Mouse (Mus musculus): ENCODE measurements around the gene C130074G19Rik. TPM values are rescaled to one million over a fixed set of nuclear protein-coding genes. Genes with fewer than 3 reads are reported as not detected.

C130074G19Rik gene
- polyA plus RNA-seq, 1 experiment from 2014 or later = 2.0 TPM

DNA sequence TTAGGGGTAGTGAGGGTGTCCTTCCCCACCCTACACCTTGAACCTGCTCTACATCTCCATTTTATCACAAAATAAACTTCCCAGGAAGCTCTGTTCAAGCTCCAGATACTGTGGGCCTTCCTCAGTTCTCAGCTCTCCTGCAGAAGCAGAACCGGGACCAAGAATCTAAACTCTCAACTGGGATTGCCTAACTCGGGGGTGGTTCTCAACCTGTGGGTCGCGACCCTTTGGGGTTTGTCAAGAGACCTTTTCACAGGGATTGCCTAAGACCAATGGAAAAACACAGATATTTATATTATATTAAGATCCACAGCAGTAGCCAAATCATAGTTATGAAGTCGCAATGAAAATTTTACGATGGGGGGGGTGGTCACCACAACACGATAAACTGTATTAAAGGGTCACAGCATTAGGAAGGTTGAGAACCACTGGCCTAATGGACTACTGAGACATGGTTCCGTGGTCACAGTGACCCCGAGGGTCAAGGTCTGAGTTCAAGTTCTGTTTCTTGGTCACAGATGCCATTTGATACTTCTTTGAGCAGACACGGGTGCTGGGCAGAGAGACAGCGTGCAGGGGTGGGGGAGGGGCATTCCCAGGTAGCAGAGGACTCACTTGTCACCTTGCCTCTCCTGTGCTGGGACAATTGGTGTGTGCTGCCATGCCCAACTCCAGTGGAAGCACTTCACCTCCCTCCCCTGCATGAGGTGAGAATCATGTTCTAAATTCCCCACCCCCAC is 12.2 kb downstream of the C130074G19Rik start:
- WGBS = 71% methylated on average over 11 of the region's 11 CpGs
- no peak overlapping the region for H3K4me2 ChIP-seq
- no peak overlapping the region for H3K9ac ChIP-seq (ENCODE audit: low read depth, low read length)
- DNase-seq (ENCODE audit: low spot score) (no peak), ATAC-seq (replicated peaks; ENCODE audit: low FRiP score) (no peak)
- H3K27ac ChIP-seq (ENCODE audit: low read depth, low read length) = 0 out of 2 replicates have a peak overlapping the region, but pooled peaks have one; percentile 66
- H3K9me3 ChIP-seq (ENCODE audit: control insufficient read depth, low read length) = no peaks in the 10 kb centered on the region
- no peaks in the 10 kb centered on the region for H3K36me3 ChIP-seq (ENCODE audit: control insufficient read depth, insufficient read depth, low read length)
- H3K4me3 ChIP-seq (ENCODE audit: low read depth, low read length) = no peak overlapping the region
- peaks cover 14% of the 10 kb centered on the region for H3K4me1 ChIP-seq (replicated peaks; ENCODE audit: control insufficient read depth, insufficient read depth, low read length)
- H3K27me3 ChIP-seq (replicated peaks; ENCODE audit: control insufficient read depth, insufficient read depth, low read length) = no peaks in the 10 kb centered on the region

DNA sequence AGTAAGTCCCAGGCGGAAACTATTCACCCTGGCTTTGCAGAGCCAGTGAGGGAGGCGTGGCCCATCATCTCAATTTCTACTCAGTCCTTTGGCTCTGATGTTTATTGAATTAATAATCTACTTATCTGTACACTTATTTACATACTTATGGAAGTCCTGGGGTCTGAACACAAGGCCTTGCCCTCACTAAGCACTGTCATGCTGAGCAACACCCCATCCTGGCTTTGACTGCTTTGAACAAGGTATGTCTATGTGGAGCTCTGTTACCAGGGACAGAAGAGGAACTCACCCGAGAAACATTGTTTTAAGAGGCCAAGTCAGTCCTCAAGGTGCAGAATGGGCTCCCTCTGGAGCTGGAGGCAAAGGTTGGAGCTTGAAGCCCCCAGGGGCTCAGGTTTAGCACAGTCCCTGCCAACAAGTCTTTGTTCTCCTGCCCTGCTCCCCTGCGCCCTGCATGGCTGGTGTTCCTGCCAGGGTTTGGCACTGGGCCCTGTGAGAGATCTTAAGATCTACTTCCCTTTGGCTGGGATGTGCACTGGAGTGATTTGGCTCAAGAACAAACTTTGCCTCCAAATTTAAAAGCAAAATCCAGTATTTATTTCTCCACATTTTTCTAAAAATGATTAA is 13.0 kb downstream of the C130074G19Rik start:
- H3K27me3 ChIP-seq (replicated peaks; ENCODE audit: control insufficient read depth, insufficient read depth, low read length) = no peaks in the 10 kb centered on the region
- 73% methylated on average over 4 of the region's 4 CpGs for WGBS

DNA sequence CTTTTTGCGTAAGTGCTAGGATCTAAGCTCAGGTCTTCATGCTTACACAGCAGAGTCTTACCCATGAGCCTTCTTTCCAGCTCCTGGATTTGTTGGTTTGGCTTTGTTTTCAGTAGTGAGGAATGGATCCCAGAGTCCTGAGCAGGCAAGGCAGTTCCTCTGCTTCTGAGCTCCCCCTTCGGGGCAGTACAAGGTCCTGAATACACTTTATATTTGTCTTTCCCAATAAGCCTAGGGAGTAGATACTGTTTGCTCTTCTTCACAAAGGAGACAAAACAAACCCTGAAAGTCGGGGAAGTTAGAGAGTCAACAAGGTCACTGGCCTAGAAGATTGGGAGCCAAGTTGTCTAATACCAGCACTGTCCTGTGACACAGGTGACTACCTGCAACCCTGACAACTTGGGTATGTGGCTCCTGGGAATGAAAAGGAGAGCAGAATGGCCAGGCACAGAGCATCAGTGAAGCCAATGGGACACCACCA is 15.3 kb downstream of the C130074G19Rik start:
- Histone ChIP-seq H3K27me3 (replicated peaks; ENCODE audit: control insufficient read depth, insufficient read depth, low read length) (no peaks in the 10 kb centered on the region), H3K9ac (ENCODE audit: low read depth, low read length) (no peak overlapping the region), H3K27ac (ENCODE audit: low read depth, low read length) (peak overlapping the region; percentile 39; the same call in 1 of the 2 replicates), H3K4me1 (replicated peaks; ENCODE audit: control insufficient read depth, insufficient read depth, low read length) (peaks cover 17% of the 10 kb centered on the region), H3K36me3 (ENCODE audit: control insufficient read depth, insufficient read depth, low read length) (no peaks in the 10 kb centered on the region), H3K4me2 (no peak overlapping the region), H3K9me3 (ENCODE audit: control insufficient read depth, low read length) (no peaks in the 10 kb centered on the region), H3K4me3 (ENCODE audit: low read depth, low read length) (no peak overlapping the region)
- DNase-seq (ENCODE audit: low spot score) (no peak), ATAC-seq (replicated peaks; ENCODE audit: low FRiP score) (no peak)
- WGBS = 80% methylated on average over 3 of the region's 3 CpGs

More for the DNA sequence above, 13.0 kb downstream of the C130074G19Rik start:
- Histone ChIP-seq H3K4me3 (ENCODE audit: low read depth, low read length) (no peak overlapping the region), H3K27ac (ENCODE audit: low read depth, low read length) (no peak overlapping the region), H3K4me1 (replicated peaks; ENCODE audit: control insufficient read depth, insufficient read depth, low read length) (peaks cover 14% of the 10 kb centered on the region), H3K9me3 (ENCODE audit: control insufficient read depth, low read length) (no peaks in the 10 kb centered on the region), H3K9ac (ENCODE audit: low read depth, low read length) (no peak overlapping the region), H3K36me3 (ENCODE audit: control insufficient read depth, insufficient read depth, low read length) (no peaks in the 10 kb centered on the region), H3K4me2 (no peak overlapping the region)
- no peak for DNase-seq (ENCODE audit: low spot score)
- no peak for ATAC-seq (replicated peaks; ENCODE audit: low FRiP score)

DNA sequence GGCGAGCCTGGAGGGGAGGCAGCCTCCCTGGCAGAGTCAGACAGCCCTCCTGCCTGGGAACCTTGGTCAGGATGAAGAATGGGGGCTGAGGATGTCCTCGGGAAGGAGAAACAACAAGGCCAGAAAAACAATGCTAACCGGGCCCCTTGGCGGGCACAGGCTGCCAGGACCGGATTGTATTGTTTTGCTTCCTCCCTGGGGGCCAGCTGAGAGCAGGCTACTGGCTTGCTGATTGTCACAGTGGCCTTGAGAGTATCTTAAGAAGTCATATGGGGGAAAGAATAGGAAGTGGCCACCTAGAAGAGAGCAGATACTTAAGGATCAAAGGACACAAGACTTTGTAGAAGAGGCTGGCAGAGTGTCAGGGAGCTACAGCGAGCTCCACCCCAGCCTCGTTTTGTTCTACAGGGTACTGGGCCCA is 18.6 kb downstream of the C130074G19Rik start:
- Histone ChIP-seq H3K4me1 (replicated peaks; ENCODE audit: control insufficient read depth, insufficient read depth, low read length) (peaks cover 7% of the 10 kb centered on the region; the same call in 1 of the 2 replicates), H3K36me3 (ENCODE audit: control insufficient read depth, insufficient read depth, low read length) (no peaks in the 10 kb centered on the region), H3K4me2 (no peak overlapping the region), H3K9me3 (ENCODE audit: control insufficient read depth, low read length) (no peaks in the 10 kb centered on the region), H3K9ac (ENCODE audit: low read depth, low read length) (no peak overlapping the region), H3K27me3 (replicated peaks; ENCODE audit: control insufficient read depth, insufficient read depth, low read length) (no peaks in the 10 kb centered on the region), H3K27ac (ENCODE audit: low read depth, low read length) (0 out of 2 replicates have a peak overlapping the region, but pooled peaks have one; percentile 25), H3K4me3 (ENCODE audit: low read depth, low read length) (no peak overlapping the region)
- no peak for DNase-seq (ENCODE audit: low spot score)
- 40% methylated on average over 7 of the region's 7 CpGs for WGBS
- no peak; the same call in 1 of the 2 replicates for ATAC-seq (replicated peaks; ENCODE audit: low FRiP score)

DNA sequence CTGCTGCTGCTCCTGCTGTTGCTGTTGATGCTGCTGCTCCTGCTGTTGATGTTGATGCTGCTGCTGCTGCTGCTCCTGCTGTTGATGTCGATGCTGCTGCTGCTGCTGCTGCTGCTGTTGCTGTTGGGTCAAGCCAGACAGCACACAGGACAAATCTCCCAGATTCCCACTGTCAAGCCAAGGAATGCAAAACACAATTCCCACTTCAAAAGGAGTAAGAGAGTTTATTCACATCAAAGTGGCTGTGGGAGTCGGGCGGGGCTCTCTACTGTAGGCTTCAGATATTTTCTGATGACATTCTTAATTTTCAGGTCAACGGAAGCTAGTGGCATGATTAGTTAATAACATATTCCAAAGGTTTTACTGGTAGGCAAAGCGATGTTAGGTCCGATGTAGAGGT is 20.4 kb downstream of the C130074G19Rik start:
- H3K9ac ChIP-seq (ENCODE audit: low read depth, low read length) = no peak overlapping the region
- peaks cover 7% of the 10 kb centered on the region; the same call in 1 of the 2 replicates for H3K4me1 ChIP-seq (replicated peaks; ENCODE audit: control insufficient read depth, insufficient read depth, low read length)
- H3K9me3 ChIP-seq (ENCODE audit: control insufficient read depth, low read length) = no peaks in the 10 kb centered on the region
- H3K36me3 ChIP-seq (ENCODE audit: control insufficient read depth, insufficient read depth, low read length) = no peaks in the 10 kb centered on the region
- WGBS = 84% methylated on average over 6 of the region's 6 CpGs
- DNase-seq (ENCODE audit: low spot score) (no peak), ATAC-seq (replicated peaks; ENCODE audit: low FRiP score) (no peak)
- no peak overlapping the region for H3K27ac ChIP-seq (ENCODE audit: low read depth, low read length)
- no peak overlapping the region for H3K4me3 ChIP-seq (ENCODE audit: low read depth, low read length)
- H3K4me2 ChIP-seq = no peak overlapping the region
- H3K27me3 ChIP-seq (replicated peaks; ENCODE audit: control insufficient read depth, insufficient read depth, low read length) = no peaks in the 10 kb centered on the region

DNA sequence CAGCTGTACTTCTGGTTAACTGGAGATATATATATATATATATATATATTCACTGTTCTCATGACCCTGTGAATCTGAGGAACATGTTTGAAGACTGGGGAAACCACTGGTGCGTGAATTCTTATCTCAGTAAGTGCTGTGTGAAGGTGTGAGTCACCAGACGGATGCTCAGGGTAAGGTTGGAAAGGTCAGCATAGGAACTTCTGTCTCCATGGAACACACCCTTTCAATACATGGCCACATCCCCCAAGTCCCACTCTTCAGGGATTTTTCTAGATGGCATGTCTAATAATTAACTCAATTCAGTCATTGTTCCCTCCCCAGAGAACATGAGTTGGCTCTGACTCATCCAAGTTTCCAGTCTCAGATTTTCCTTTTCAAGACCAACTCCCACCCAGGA is 21.5 kb downstream of the C130074G19Rik start:
- H3K4me1 ChIP-seq (replicated peaks; ENCODE audit: control insufficient read depth, insufficient read depth, low read length) = peaks cover 4% of the 10 kb centered on the region; the same call in 1 of the 2 replicates
- WGBS = 69% methylated on average over 2 of the region's 2 CpGs
- no peak for DNase-seq (ENCODE audit: low spot score)

DNA sequence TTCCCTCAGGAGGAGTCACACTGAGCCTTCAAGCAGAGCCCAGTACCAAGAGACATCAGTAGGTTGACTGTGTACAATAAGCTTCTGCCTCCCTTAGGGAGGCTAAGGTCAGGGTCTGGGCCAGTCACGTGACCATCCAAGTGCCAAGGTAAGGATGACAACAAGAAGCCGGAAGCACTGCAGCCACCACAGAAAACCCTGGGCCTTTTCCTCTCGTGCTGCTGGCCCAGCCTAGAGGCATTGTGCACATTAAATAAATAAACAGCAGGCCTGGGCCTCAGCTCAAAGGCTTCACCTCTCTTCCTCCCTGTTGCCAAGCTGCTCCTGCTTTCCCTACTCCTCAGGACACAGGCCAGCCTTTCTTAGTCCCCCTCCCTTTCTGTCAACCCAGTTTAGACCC is 22.7 kb downstream of the C130074G19Rik start:
- DNase-seq (ENCODE audit: low spot score) = no peak
- no peak overlapping the region for H3K27ac ChIP-seq (ENCODE audit: low read depth, low read length)
- no peaks in the 10 kb centered on the region for H3K36me3 ChIP-seq (ENCODE audit: control insufficient read depth, insufficient read depth, low read length)
- H3K4me2 ChIP-seq = no peak overlapping the region
- ATAC-seq (replicated peaks; ENCODE audit: low FRiP score) = no peak
- no peaks in the 10 kb centered on the region for H3K27me3 ChIP-seq (replicated peaks; ENCODE audit: control insufficient read depth, insufficient read depth, low read length)
- no peaks in the 10 kb centered on the region for H3K9me3 ChIP-seq (ENCODE audit: control insufficient read depth, low read length)
- no peak overlapping the region for H3K9ac ChIP-seq (ENCODE audit: low read depth, low read length)
- no peak overlapping the region for H3K4me3 ChIP-seq (ENCODE audit: low read depth, low read length)
- WGBS = 54% methylated on average over 3 of the region's 3 CpGs
- H3K4me1 ChIP-seq (replicated peaks; ENCODE audit: control insufficient read depth, insufficient read depth, low read length) = 0 out of 2 replicates have a peak, but pooled peaks cover 3% of the 10 kb centered on the region

More for the DNA sequence above, 21.5 kb downstream of the C130074G19Rik start:
- no peaks in the 10 kb centered on the region for H3K27me3 ChIP-seq (replicated peaks; ENCODE audit: control insufficient read depth, insufficient read depth, low read length)
- no peaks in the 10 kb centered on the region for H3K9me3 ChIP-seq (ENCODE audit: control insufficient read depth, low read length)
- H3K9ac ChIP-seq (ENCODE audit: low read depth, low read length) = no peak overlapping the region
- no peaks in the 10 kb centered on the region for H3K36me3 ChIP-seq (ENCODE audit: control insufficient read depth, insufficient read depth, low read length)
- no peak for ATAC-seq (replicated peaks; ENCODE audit: low FRiP score)
- no peak overlapping the region for H3K4me3 ChIP-seq (ENCODE audit: low read depth, low read length)
- H3K27ac ChIP-seq (ENCODE audit: low read depth, low read length) = no peak overlapping the region
- H3K4me2 ChIP-seq = no peak overlapping the region

DNA sequence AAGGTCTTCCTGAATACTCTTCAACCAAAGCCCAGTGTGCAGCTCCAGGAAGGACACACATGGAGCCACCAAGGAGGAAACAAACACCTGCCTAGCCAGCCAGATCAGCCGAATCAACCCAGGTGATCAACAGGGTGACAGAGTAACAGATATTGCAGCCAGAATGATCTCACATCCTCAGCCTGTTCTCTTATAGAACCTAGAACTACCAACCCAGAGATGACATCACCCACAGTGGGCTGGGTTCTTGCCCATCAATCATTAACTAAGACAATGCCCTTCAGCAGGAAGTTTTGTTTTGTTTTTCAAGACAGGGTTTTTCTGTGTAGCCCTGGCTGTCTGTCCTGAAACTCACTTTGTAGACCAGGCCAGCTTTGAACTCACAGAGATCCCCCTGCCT is 24.8 kb downstream of the C130074G19Rik start:
- WGBS = 63% methylated on average over 1 of the region's 1 CpGs
- peaks cover 4% of the 10 kb centered on the region; the same call in 1 of the 2 replicates for H3K4me1 ChIP-seq (replicated peaks; ENCODE audit: control insufficient read depth, insufficient read depth, low read length)
- ATAC-seq (replicated peaks; ENCODE audit: low FRiP score) (no peak), DNase-seq (ENCODE audit: low spot score) (no peak)
- H3K4me3 ChIP-seq (ENCODE audit: low read depth, low read length) = no peak overlapping the region
- H3K27ac ChIP-seq (ENCODE audit: low read depth, low read length) = no peak overlapping the region
- no peak overlapping the region for H3K4me2 ChIP-seq
- H3K9ac ChIP-seq (ENCODE audit: low read depth, low read length) = no peak overlapping the region
- no peaks in the 10 kb centered on the region for H3K27me3 ChIP-seq (replicated peaks; ENCODE audit: control insufficient read depth, insufficient read depth, low read length)
- H3K9me3 ChIP-seq (ENCODE audit: control insufficient read depth, low read length) = no peaks in the 10 kb centered on the region
- H3K36me3 ChIP-seq (ENCODE audit: control insufficient read depth, insufficient read depth, low read length) = no peaks in the 10 kb centered on the region
